Mouse (Mus musculus) ES-Bruce4 (cell line): ENCODE data around the gene Prss54.

Source experiments
- CTCF ChIP-seq: IDR thresholded peaks from one replicate; pipeline ENCODE4 v1.8.1; 2011; ENCODE audit warnings: low read depth, low read length
- POLR2A ChIP-seq: IDR thresholded peaks from one replicate; pipeline ENCODE4 v1.8.1; 2011; ENCODE audit warnings: low read length; ENCODE audit not compliant: insufficient read depth

DNA sequence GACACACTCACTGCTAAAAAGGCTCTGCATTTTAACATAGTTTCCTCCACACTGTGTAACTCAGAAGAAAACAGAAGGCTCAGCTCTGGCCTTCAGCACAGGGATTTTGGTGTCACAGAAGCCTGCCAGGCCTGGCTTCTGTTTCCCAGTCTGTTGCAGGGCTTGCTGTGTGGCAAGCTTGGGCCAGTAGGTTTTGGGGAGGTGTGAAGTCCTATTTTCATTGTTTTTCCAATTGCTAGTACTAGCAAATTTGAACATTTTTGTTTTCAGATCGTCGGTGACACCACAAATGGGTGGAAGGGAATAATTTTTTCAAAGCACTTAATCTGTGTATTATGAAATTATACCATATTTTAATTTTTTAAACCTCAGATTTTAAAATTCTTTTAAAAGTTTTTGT, 43.9 kb upstream of the Prss54 start:
- TF ChIP-seq CTCF: no peak
- TF ChIP-seq POLR2A: no peak
